Mouse (Mus musculus) C2C12 (cell line): Measurements from ENCODE around the gene Anks1b.

Experiments used
- CTCF ChIP-seq: IDR thresholded peaks from one replicate; pipeline ENCODE4 v1.5.1; 2011; ENCODE audit not compliant: control insufficient read depth, insufficient read depth, insufficient read length
- MAX ChIP-seq: IDR thresholded peaks from one replicate; pipeline ENCODE4 v1.6.1; 2011; ENCODE audit warnings: mild to moderate bottlenecking, control low read depth

- no peak for TF ChIP-seq CTCF
- no peak for TF ChIP-seq MAX
Measured at GRCm38 (mm10) chr10:90044229-90044628, 170.9 kb downstream of the Anks1b start.
